Mouse (Mus musculus): ENCODE results near the gene Edem2.

The Edem2 gene

DNA sequence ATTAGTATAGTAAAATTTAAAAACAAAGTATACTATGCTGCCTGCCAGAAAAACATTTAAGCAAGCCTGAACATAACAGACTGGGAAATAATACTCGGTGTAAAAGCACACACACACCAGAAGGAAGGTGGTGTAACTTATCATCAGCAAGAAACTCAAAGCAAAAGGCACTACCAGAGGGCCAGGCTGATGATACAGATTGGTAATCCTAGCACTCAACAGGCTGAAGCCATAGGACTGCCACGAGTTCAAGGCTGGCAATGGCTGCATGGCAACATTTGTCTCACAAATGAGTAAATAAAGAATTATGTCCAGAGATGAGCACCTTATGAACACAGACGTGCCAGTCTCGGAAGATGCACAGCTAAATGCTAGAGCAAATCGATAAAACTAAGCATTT is 45.5 kb downstream of the Edem2 start:
- peak; percentile 55 for DNase-seq

DNA sequence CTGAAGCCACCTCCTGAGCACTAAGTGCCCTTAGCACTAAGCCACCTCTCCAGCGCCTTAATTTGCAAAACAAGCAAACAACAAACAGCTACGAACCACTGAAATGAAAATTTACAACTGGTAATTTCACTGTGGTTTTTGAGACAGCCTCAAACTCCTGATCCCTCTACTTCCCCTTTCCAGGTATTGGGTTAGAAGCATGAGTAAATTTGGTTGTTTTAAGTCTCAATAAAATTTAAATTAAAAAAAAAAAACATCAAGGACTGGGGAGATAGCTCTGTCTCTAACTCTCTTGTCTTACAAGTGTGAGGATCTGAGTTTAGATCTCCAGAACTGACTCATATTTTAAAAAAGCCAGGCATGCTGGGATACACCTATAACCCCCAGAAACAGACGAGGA is 46.1 kb downstream of the Edem2 start:
- no peak for DNase-seq

DNA sequence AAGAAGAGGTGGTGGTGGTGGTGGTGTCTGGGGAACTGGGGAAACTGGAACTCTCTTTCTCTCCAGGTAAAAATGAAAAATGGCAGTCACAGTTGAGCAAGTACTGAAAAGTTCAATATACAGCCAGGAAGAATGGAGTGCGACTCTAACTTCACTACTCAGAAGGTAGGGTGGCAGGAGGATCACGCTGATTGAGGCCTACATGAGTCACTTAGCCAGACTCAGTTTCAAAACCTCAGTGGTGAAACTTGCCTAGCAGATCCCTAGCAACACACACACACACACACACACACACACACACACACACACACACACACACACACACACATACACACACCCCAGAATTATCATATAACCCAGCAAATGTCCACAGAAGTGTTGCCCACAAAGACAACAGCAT is 47.4 kb downstream of the Edem2 start:
- peak; percentile 37 for DNase-seq

DNA sequence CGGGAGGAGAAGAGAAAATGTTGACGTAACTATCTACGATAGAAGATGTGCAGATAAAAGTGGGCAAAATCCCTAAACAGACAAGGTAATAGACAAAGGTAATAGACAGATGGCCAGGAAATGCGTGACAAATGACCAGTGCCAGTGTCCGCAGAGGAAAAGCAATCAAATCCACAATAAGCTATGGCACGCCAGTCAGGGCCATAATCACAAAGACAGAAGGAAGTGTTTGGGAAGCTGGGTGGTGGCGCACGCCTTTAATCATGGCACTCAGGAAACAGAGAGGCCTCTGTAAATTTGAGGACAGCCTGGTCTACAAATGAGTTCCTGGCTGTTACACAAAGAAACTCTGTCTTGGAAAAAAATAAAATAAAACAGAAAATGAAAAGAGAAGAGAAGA is 48.1 kb downstream of the Edem2 start:
- peak; percentile 70 for DNase-seq

DNA sequence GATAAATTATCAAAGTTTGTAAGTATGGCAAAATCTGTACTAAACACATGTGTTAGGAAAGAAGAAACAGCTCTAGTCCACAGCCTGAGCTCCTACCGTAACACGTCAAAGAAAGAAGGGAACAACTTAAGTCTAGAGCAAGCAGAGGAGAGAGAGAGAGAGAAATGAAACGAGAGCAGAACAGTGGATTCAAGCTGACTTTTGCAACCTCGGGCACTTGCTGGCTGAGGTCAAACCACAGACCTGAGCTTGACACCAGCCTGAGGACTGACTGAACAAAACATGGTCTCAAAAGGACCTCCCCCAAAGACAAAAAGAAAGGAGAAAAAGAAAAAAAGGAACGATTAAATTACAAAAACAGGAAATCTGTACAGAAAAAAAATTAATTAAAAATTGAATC is 48.7 kb downstream of the Edem2 start:
- DNase-seq, result peak; percentile 44

DNA sequence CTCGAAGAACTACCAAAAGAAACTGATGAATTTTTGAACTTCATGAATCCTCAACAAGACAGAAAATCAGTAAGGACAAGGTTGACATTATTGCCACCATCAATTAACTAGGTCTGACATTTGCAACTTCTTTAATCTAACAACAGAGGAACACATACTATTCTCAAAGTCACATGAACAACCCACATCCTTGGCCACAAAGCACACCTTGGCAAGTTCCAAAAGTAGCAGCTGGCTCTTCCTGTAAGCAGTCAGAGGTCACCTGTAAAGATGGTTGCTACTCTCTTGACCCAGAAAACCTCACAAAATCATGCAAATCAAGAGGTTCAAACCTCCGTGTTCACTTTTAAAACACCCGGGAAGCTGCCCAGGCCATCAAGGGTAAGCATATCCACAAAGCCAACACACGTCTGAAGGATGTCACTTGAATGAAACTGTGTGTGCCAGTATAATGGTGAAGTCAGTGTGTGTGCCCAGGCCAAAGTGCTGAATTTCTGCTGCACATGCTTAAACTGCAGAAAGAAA is 49.6 kb downstream of the Edem2 start:
- DNase-seq, result peak; percentile 55

DNA sequence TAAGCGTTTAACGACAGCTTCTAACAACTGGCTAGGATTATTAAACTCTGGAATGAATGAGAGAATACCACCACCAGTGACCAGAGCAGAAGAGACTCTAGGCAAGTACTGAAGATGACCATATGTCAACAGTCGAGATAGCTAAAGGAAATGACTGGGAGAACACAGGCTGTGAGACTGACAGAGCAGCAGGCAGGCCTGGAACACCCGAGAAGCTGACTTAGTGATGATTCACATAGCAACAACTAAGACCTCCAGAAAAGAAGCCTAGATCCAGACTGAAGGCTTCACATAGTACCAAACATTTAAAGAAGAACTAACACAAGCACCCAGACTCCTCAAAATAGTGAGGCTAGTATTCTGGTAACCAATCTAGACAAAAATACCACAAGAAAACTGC is 54.2 kb downstream of the Edem2 start:
- peak; percentile 35 for DNase-seq

DNA sequence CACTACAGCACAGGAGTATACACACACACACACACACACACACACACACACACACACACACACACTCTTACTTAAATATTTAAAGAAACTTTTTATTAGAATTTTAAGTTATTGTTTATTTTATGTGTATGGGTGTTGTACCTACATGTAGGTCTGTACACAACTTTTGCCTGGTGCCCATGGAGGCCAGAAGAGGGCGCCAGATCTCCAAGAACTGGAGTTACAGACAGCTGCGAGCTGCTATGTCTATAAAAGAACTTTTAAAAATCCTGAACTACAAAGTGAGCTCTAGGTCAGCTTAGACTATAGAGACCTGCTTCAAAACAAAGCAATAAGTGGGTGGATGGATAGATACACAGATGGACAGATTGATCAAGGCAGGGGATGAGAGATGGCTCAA is 55.7 kb downstream of the Edem2 start:
- DNase-seq, result peak; percentile 84

DNA sequence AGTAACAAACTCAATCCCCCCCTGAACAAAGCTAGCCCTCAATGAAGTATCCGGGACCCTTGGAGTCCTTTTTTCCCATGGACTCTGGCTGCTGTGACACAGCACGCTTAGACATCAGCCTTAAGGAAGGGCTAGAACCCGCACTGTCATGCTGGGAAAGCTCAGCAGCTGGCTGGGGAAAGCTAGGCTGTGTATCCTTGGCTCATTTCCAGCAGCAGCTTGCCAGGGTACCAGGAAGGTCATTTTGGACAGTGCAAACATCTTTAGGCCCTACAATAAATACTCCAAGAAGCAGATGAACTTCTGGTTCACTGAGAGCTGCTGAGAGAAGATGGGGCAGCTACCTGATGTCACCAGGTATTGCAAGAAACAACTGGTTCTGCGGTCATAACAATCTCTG is 58.0 kb downstream of the Edem2 start:
- DNase-seq, result peak; percentile 74

DNA sequence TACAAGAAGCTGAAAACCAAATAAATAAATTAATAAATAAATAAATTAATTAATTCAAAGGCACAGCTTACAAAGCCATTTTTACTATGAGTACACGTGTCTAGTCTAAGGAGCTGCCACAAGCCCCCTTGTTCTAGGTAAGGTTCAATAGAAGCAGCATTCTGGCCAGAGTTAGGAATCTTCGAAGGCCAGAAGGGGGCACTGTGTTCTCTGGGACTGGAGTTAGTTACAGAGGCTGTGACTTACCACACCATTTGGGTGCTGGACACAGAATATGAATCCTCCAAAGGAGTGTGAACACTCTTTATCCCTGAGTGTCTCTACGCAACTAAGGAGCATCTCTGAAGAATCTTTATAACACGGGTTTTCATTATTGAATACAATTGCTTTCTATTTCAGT is 60.8 kb downstream of the Edem2 start:
- peak; percentile 60 for DNase-seq

DNA sequence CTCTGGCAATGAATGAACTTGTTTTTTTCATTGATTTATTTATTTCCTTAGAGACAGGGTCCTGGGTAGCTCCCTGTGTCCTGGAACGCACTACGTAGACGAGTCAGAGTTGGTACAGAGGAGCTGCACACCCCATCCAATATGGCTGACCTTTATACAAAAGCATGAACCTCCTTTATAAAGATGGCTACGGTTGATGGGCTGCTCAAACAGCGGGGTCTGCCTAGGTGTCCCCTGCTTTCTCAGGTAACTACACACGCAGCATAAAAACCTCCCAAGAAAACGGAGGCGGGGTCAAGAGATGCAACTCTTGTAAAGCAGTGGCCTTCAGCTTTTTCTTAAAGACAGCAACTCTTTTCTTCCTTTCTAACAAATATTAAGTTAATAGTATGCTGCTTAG is 61.4 kb downstream of the Edem2 start:
- peak; percentile 75 for DNase-seq

DNA sequence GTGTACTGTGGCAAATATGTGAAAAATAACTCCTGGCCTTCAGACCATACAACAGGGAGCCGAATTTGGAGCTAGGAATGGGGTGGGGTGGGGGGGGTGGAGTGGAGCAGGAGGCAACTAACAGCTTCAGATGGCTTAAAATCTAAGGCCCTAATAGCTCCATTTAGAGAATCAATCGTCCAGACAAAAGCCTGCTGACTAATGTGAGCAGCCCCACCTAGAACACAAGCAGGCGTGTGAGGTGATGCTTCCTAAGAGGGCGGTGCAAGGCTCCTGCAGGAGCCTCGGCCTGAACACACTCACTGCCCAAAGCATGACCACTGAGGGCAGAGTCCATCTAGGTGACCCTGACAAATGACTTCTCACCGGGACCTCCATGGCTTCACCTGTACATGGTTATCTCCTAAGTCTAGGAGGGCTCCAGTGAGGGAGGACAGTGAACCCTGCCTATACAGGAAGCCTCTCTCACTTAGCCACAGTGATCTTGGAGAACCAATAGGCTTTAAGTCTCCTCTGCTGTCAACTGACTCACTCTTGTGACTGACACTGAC is 65.3 kb downstream of the Edem2 start:
- peak; percentile 81 for DNase-seq

DNA sequence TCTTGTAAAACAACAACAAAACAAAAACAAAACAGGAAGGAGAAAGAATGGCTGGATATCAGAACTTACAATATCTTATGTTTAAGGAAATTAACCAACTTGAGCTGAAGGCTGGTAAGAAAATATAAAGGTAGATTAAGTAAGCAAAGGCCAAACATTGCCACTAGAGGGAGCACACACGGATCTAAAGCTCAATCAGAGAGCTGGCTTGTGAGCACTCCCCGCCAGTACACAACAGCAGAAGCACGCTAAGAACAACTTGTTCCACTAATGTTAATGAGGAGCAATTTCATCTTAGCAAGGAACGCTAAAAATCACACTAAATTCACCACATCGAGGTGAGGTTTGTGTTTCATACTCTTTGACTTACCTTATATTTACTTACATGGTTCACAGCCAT is 66.2 kb downstream of the Edem2 start:
- DNase-seq, result peak; percentile 66

DNA sequence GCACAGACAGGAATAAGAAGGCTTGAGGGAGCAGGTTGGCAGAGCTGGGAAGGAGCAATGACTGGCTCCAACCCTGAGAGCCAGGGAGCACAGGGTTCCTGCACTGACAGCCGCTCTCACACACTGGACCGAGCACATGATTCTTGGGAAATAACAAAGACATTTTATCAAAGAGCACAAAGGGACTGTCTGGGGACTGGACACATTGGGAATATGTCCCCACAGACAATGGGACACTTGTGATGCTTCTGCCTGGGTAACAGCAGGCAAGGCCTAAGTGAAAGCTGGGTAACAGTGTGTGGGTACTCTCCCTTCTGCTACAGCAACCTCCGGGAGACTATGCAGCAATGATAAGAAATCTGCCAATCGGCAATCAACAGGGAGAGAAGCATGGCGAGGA is 66.9 kb downstream of the Edem2 start:
- DNase-seq, result peak; percentile 66

DNA sequence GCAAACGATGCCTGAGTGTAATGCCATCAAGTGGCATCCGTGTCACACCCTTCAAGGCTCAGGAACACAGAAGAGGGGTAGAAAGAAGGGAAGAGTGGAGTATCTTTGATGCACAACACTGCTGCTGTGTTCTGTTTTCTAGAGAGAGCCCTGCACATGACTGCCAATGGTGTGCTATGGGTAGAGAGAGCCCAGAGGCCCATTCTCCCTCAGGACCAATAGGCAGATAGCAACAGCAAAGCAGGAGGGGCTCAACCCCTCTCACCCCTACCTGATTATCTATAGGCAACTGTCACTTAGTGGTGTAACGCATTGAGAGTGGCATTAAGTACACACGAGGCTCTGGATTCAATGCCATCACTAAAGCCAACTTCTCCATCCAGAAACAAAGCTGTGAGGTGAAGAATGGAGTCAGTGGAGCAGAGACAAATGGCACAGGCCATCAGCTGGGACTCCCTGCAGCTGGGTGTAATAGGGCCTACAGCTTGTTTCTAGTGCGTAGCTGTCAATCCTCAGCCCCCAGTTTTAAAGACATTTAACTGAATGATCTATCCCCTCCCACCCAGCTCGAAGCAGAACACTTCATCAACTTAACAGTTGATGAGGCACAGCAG is 73.4 kb downstream of the Edem2 start:
- peak; percentile 57 for DNase-seq

DNA sequence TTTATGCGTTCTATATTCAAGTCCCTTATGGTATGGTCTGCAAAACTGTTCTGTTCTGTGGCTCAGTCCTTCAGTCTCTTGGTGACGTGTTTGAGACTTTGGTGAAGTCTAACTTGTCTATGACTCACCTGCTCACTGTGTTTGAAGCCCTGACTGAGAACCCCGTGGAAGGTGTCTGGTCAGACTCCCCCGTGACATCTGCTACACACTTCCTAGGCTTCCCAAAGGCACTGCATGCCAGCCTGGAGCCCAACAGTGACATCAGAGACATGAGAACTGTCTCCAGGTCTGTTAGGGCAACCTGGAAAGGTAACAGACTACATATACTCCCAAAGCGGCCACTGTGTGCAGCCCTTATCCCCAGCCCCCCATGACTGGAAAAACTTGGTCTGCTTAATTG is 76.7 kb downstream of the Edem2 start:
- DNase-seq, result peak; percentile 55
